Mouse (Mus musculus) ES-E14 (cell line): ENCODE data around the gene 1700034J05Rik.

ENCODE experiments used
- CHD2 ChIP-seq: IDR thresholded peaks from 2 replicates; pipeline ENCODE4 v1.6.1; 2014; ENCODE audit warnings: mild to moderate bottlenecking, low read depth, low read length, inconsistent platforms
- HCFC1 ChIP-seq: IDR thresholded peaks from 2 replicates; pipeline ENCODE4 v1.6.1; 2012; ENCODE audit warnings: low read length, inconsistent platforms, borderline replicate concordance; ENCODE audit not compliant: insufficient read depth
- MAFK ChIP-seq: IDR thresholded peaks from 2 replicates; pipeline ENCODE4 v1.6.1; 2014; ENCODE audit warnings: mild to moderate bottlenecking, low read depth, low read length, inconsistent platforms; ENCODE audit not compliant: insufficient read depth
- ZC3H11A ChIP-seq: IDR thresholded peaks from 2 replicates; pipeline ENCODE4 v1.6.1; 2012; ENCODE audit warnings: low read depth, mild to moderate bottlenecking, inconsistent platforms, low read length, borderline replicate concordance
- ZNF384 ChIP-seq: IDR thresholded peaks from 2 replicates; pipeline ENCODE4 v1.6.1; 2012; ENCODE audit warnings: low read depth, low read length, inconsistent platforms

DNA sequence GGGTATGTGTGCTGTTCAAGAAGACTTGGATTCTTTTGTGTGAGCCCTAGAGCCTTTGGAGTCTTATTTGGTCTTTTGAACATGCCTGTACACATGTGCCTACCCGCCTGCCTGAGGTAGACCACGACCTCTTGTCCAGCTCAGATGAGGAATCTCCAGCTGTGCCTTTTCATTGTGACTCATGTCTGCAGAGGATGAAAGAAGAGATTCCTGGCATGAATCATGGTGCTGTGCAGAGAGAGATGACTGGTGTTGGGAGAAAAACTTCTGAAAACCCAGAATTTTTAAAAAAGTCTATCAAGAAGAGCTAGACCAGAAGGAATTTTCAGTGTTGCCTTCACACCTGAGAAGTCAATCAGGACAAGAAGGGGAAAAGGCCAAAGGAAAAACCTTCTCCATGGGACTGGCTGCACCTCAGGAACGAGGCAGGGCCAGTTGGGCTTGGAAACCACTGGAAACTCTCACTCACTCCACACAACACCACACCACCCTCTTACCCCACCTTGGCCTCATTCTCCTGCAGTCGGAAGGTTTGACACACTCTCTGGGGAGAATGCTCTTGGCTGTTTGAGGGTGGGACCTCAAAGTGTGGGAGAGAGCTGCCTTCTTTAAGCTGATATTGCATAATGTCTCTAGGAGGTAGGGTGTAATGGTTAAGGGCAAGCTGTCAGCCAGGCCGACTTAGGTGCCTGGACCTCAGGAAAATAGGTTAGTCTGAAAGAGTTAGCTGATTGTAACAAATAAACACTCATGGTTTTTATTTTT, 44.3 kb downstream of the 1700034J05Rik start:
- TF ChIP-seq CHD2: no peak
- TF ChIP-seq ZNF384: no peak
- TF ChIP-seq MAFK: no peak
- TF ChIP-seq ZC3H11A: no peak
- no peak for TF ChIP-seq HCFC1
